Mouse (Mus musculus) cortical plate, adult 2 months (tissue): ENCODE measurements around the gene Gadd45g.

Experiments
- CTCF ChIP-seq: fragments of 200-500 bp; IDR thresholded peaks from 2 replicates; pipeline ENCODE4 v1.5.1; 2011; ENCODE audit warnings: mild to moderate bottlenecking, control low read depth, low read length; ENCODE audit not compliant: insufficient read depth; ENCODE audit errors: extremely low read depth
- POLR2A ChIP-seq: fragments of 200-500 bp; IDR thresholded peaks from 2 replicates; pipeline ENCODE4 v1.6.1; 2011; ENCODE audit warnings: mild to moderate bottlenecking, low read length, control low read depth; ENCODE audit not compliant: insufficient read depth; ENCODE audit errors: extremely low read depth

- TF ChIP-seq CTCF: no peak
- TF ChIP-seq POLR2A: no peak
Measured at GRCm38 (mm10) chr13:51805634-51806033, 40.8 kb upstream of the Gadd45g start.
